In genomic region chr11:4975623-4976022, GRCm38 (mm10) we compare ENCODE assay signal across 8 mouse cellular contexts. TPM values are rescaled to one million over a fixed set of nuclear protein-coding genes. Genes with fewer than 3 reads are reported as not detected.
A peak's percentile ranks its signal among the peaks of the same experiment; 100 is the strongest.
DNase-seq lines count a peak whose midpoint lies in the region; ATAC-seq lines count a peak whose summit lies in the region.

No protein-coding gene starts in this region.

- H3K36me3 ChIP-seq in neural tube, embryonic 14.5 days (ENCODE audit: control insufficient read depth, insufficient read depth, low read length), result no peaks in the 10 kb centered on the region

- 6% methylated on average over 14 of the region's 14 CpGs for WGBS in neural tube, embryonic 14.5 days

- H3K9ac ChIP-seq in neural tube, embryonic 14.5 days (replicated peaks; ENCODE audit: low read depth, low read length), result no peak overlapping the region

- DNase-seq in B cell, adult 2 months, result peak; percentile 81
- DNase-seq in T-cell, adult 2 months (ENCODE audit: low spot score), result peak; percentile 75
- peak; percentile 82 to 89 for DNase-seq in cerebellum, postnatal 14 days
- peak; percentile 37 to 70 for DNase-seq in gastrocnemius, postnatal 4 days (ENCODE audit: low spot score in 2 of 2)
- DNase-seq in kidney, adult 9 months, result peak; percentile 78
- DNase-seq in lung, adult 18-20 months, result peak; percentile 60 to 74
- DNase-seq in testis, postnatal 14 days (ENCODE audit: low spot score), result peak; percentile 77

- H3K9me3 ChIP-seq in neural tube, embryonic 14.5 days (ENCODE audit: control insufficient read depth, low read length), result no peaks in the 10 kb centered on the region

- H3K4me3 ChIP-seq in neural tube, embryonic 14.5 days (ENCODE audit: low read depth, low read length), result no peak overlapping the region

- H3K27ac ChIP-seq in neural tube, embryonic 14.5 days (ENCODE audit: low read depth, low read length), result no peak overlapping the region

- no peaks in the 10 kb centered on the region for H3K27me3 ChIP-seq in neural tube, embryonic 14.5 days (ENCODE audit: control insufficient read depth, insufficient read depth, low read length)

- no peaks in the 10 kb centered on the region for H3K4me1 ChIP-seq in neural tube, embryonic 14.5 days (ENCODE audit: control insufficient read depth, insufficient read depth, low read length)

- ATAC-seq in neural tube, embryonic 14.5 days (ENCODE audit: low read depth), result peak; percentile 45; the same call in 1 of the 2 replicates

- H3K4me2 ChIP-seq in neural tube, embryonic 14.5 days (ENCODE audit: low read depth, low read length), result no peak overlapping the region

RNA-seq across cellular contexts. Expression of gene Ap1b1, which starts 11.0 kb away (rescaled TPM):
- total RNA-seq in gastrocnemius, postnatal 4 days (2021), result 10 to 100 TPM; 46.5 to 58.0 TPM
- 94.9 and 105 TPM in 2 replicates for polyA plus RNA-seq in neural tube, embryonic 14.5 days (2014; fragmentation: Nextera tagmentation; extraction: Ambion mirVana)

RNA-seq across cellular contexts. Expression of gene Nefh, which starts 27.8 kb away (rescaled TPM):
- under 1 TPM; 0.08 to 0.17 TPM for total RNA-seq in gastrocnemius, postnatal 4 days (2021)
- 17.5 and 19.2 TPM in 2 replicates for polyA plus RNA-seq in neural tube, embryonic 14.5 days (2014; fragmentation: Nextera tagmentation; extraction: Ambion mirVana)
